Mouse (Mus musculus) heart, adult 2 months (tissue): ENCODE data around the gene Rplp0.

Experiments
- CTCF ChIP-seq: fragments of 200-600 bp; IDR thresholded peaks from 2 replicates; pipeline ENCODE4 v1.8.1; 2022; ENCODE audit warnings: antibody characterized with exemption, mild to moderate bottlenecking, moderate library complexity
- EP300 ChIP-seq: fragments of 200-500 bp; IDR thresholded peaks from 2 replicates; pipeline ENCODE4 v1.6.1; 2011; ENCODE audit warnings: low read depth, low read length, control low read depth; ENCODE audit not compliant: insufficient read depth
- POLR2A ChIP-seq: fragments of 200-500 bp; IDR thresholded peaks from 2 replicates; pipeline ENCODE4 v1.6.1; 2011; ENCODE audit warnings: mild to moderate bottlenecking, low read depth, low read length, control low read depth; ENCODE audit not compliant: insufficient read depth

GRCm38 (mm10) chr5:115528128-115528527 lies 31.1 kb upstream of the Rplp0 start:
- TF ChIP-seq CTCF (no peak), POLR2A (no peak), EP300 (no peak)
